Mouse (Mus musculus) midbrain, postnatal 0 days (tissue): ENCODE data around the gene 4930404N11Rik. TPM values are rescaled to one million over a fixed set of nuclear protein-coding genes. Genes with fewer than 3 reads are reported as not detected.

Source experiments
- ATAC-seq: fragments of 200-750 bp; cut with Nextera tagmentation; 2 replicates; pipeline ENCODE4 v1.8.0; 2017; ENCODE audit warnings: moderate number of reproducible peaks, mild to moderate bottlenecking, moderate TSS enrichment, moderate library complexity; ENCODE audit not compliant: low FRiP score
- DNase-seq: peaks from one replicate; pipeline ENCODE4 v3.0.0-alpha.2; 2015; ENCODE audit warnings: low spot score
- H3K27ac ChIP-seq: fragments of 300-500 bp; sonication (generic); 2 replicates; pipeline ENCODE4 v1.5.1; 2014; ENCODE audit warnings: low read depth, mild to moderate bottlenecking, low read length, mixed read lengths
- H3K27me3 ChIP-seq: fragments of 300-500 bp; sonication (generic); 2 replicates; pipeline ENCODE4 v1.6.1; 2014; ENCODE audit warnings: low read length, control low read depth, mixed read lengths; ENCODE audit not compliant: insufficient read depth
- H3K36me3 ChIP-seq: fragments of 300-500 bp; sonication (generic); 2 replicates; pipeline ENCODE4 v1.6.1; 2014; ENCODE audit warnings: low read length, control low read depth, mixed read lengths; ENCODE audit not compliant: insufficient read depth
- H3K4me1 ChIP-seq: fragments of 300-500 bp; sonication (generic); 2 replicates; pipeline ENCODE4 v1.6.1; 2014; ENCODE audit warnings: mild to moderate bottlenecking, control low read depth, antibody characterized with exemption, low read length, mixed read lengths; ENCODE audit not compliant: insufficient read depth
- H3K4me2 ChIP-seq: fragments of 300-500 bp; sonication (generic); 2 replicates; pipeline ENCODE4 v1.6.1; 2014; ENCODE audit warnings: low read depth, mild to moderate bottlenecking, low read length, mixed read lengths; ENCODE audit not compliant: poor library complexity, severe bottlenecking
- H3K4me3 ChIP-seq: fragments of 300-500 bp; sonication (generic); 2 replicates; pipeline ENCODE4 v1.5.1; 2014; ENCODE audit warnings: low read depth, mild to moderate bottlenecking, low read length, moderate library complexity
- H3K9ac ChIP-seq: fragments of 300-500 bp; sonication (generic); replicated peaks from 2 replicates; pipeline ENCODE4 v1.6.1; 2014; ENCODE audit warnings: mild to moderate bottlenecking, low read length, moderate library complexity, mixed read lengths; ENCODE audit not compliant: poor library complexity, severe bottlenecking
- H3K9me3 ChIP-seq: fragments of 300-500 bp; sonication (generic); 2 replicates; pipeline ENCODE4 v1.6.1; 2016; ENCODE audit warnings: low read length, control low read depth
- CTCF ChIP-seq: IDR thresholded peaks from 2 replicates; pipeline ENCODE4 v1.5.1; 2016; ENCODE audit warnings: antibody characterized with exemption, mild to moderate bottlenecking
- WGBS: fragments of 180-500 bp; shearing (Covaris S2); extraction: QIAGEN DNeasy Blood & Tissue Kit; methylation state at CpG from one replicate; pipeline ENCODE4 v1.1.7; 2014; 5-methylcytosine and 5-hydroxymethylcytosine counted together
- microRNA-seq: library from miRNA; unstranded; fragments of <30 nt; microRNA quantifications from one replicate; pipeline ENCODE4, GENCODE M21; 2016; ENCODE audit warnings: borderline number of aligned reads
- polyA plus RNA-seq: library from polyadenylated mRNA; unstranded; fragments of >200 nt; fragmentation: Nextera tagmentation; extraction: Ambion mirVana; gene quantifications from 2 replicates; pipeline ENCODE4 v1.2.1, GENCODE M21; 2015
- total RNA-seq: library from RNA; depleted of rRNA; stranded (reverse); fragments of >200 nt; gene quantifications from 2 replicates; pipeline ENCODE4 v1.2.3, GENCODE M21; 2014; rRNA removed

4930404N11Rik gene
- total and polyA plus RNA-seq, 2 experiments from 2014 or later = 0.47 TPM; not detected in 1

DNA sequence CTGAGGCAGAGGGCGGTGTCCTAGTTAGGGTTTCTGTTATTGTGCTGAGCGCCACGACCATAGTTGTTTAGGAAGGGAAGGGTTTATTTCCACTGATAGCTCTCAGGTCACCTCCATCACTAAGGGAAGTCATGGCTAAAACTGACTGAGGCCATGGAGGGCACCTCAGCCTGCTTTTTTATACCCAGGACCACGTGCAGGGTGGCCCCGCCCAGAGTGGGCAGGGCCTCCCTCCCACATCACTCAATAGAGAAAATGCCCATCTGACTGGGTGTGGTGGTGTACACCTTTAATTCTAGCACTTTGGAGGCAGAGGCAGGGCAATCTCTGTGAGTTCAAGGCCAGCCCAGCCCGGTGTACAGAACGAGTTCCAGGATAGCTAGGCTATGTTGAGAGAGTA lies 51.4 kb downstream of the 4930404N11Rik start:
- Histone ChIP-seq H3K4me3 (no peak overlapping the region), H3K9me3 (no peaks in the 10 kb centered on the region), H3K27ac (no peak overlapping the region), H3K36me3 (peaks cover 83% of the 10 kb centered on the region), H3K27me3 (no peaks in the 10 kb centered on the region), H3K9ac (no peak overlapping the region), H3K4me2 (no peak overlapping the region), H3K4me1 (0 out of 2 replicates have a peak, but pooled peaks cover 2% of the 10 kb centered on the region)
- no peak for ATAC-seq
- WGBS = 81% methylated on average over 7 of the region's 7 CpGs
- no peak for TF ChIP-seq CTCF
- DNase-seq = no peak

DNA sequence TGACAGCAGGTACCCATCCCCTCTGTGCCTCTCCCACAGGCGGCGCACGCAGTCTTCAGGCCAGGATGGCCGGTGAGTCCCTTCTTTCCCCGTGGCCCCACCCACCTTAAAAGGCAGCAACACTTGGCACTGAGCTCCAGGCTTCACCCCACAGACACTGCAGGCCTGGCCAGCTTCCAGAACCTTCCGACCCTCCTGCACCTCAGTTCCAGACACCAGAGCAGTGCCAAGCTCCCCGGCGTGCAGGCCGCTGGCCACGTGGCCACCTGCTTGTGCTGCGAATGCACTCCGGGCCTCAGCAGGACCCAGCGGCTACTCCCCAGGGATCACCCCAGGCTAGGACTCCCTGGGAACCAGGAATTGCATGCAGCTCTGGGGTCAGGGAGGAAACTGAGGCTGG lies 52.0 kb downstream of the 4930404N11Rik start:
- no peak overlapping the region for H3K27ac ChIP-seq
- no peaks in the 10 kb centered on the region for H3K4me1 ChIP-seq
- no peak overlapping the region for H3K9ac ChIP-seq
- no peaks in the 10 kb centered on the region for H3K27me3 ChIP-seq
- ATAC-seq (no peak), DNase-seq (no peak)
- 89% methylated on average over 13 of the region's 13 CpGs for WGBS
- TF ChIP-seq CTCF = no peak
- no peaks in the 10 kb centered on the region for H3K9me3 ChIP-seq
- H3K4me3 ChIP-seq = no peak overlapping the region
- no peak overlapping the region for H3K4me2 ChIP-seq
- H3K36me3 ChIP-seq = peaks cover 86% of the 10 kb centered on the region

Small RNAs within 50 kb of the gene (microRNA-seq; reads per million reads assigned to microRNA genes)
- gene Mir6913 = not detected

Other genes starting within 250 kb of the 4930404N11Rik start
Only the 30 nearest of the 33 such genes appear.
- gene Pias4, start 197.9 kb downstream of the 4930404N11Rik start, total RNA-seq = 31.2 and 38.0 TPM in 2 replicates
- gene Pias4, start 197.9 kb downstream of the 4930404N11Rik start, polyA plus RNA-seq = 30.1 and 31.3 TPM in 2 replicates
- gene Eef2, start 189.2 kb downstream of the 4930404N11Rik start, total RNA-seq = 2,062 and 2,304 TPM in 2 replicates
- gene Eef2, start 189.2 kb downstream of the 4930404N11Rik start, polyA plus RNA-seq = 440 and 459 TPM in 2 replicates
- gene Dapk3, start 182.8 kb downstream of the 4930404N11Rik start, total RNA-seq = 56.7 and 88.8 TPM in 2 replicates
- 59.1 and 60.9 TPM in 2 replicates for gene Dapk3, start 182.8 kb downstream of the 4930404N11Rik start, polyA plus RNA-seq
- not detected in 2 replicates for gene 4930442H23Rik, start 182.0 kb downstream of the 4930404N11Rik start, total RNA-seq
- gene 4930442H23Rik, start 182.0 kb downstream of the 4930404N11Rik start, polyA plus RNA-seq = not detected in 2 replicates
- not detected in 2 replicates for gene Nmrk2, start 163.8 kb downstream of the 4930404N11Rik start, total RNA-seq
- gene Nmrk2, start 163.8 kb downstream of the 4930404N11Rik start, polyA plus RNA-seq = 0.14 TPM in 1 of 2 replicates, not detected in the other
- 195 and 200 TPM in 2 replicates for gene Atcay, start 135.0 kb downstream of the 4930404N11Rik start, total RNA-seq
- gene Atcay, start 135.0 kb downstream of the 4930404N11Rik start, polyA plus RNA-seq = 91.4 and 94.1 TPM in 2 replicates
- 61.3 and 70.2 TPM in 2 replicates for gene Zfr2, start 132.7 kb downstream of the 4930404N11Rik start, total RNA-seq
- 24.9 and 25.3 TPM in 2 replicates for gene Zfr2, start 132.7 kb downstream of the 4930404N11Rik start, polyA plus RNA-seq
- gene Matk, start 112.9 kb downstream of the 4930404N11Rik start, total RNA-seq = 110 and 114 TPM in 2 replicates
- gene Matk, start 112.9 kb downstream of the 4930404N11Rik start, polyA plus RNA-seq = 96.9 and 108 TPM in 2 replicates
- 145 and 164 TPM in 2 replicates for gene Mrpl54, start 98.9 kb downstream of the 4930404N11Rik start, total RNA-seq
- gene Mrpl54, start 98.9 kb downstream of the 4930404N11Rik start, polyA plus RNA-seq = 162 and 179 TPM in 2 replicates
- gene Apba3, start 98.9 kb downstream of the 4930404N11Rik start, total RNA-seq = 45.0 and 64.8 TPM in 2 replicates
- 25.0 and 25.2 TPM in 2 replicates for gene Apba3, start 98.9 kb downstream of the 4930404N11Rik start, polyA plus RNA-seq
- 6.5 and 9.2 TPM in 2 replicates for gene Tjp3, start 74.2 kb downstream of the 4930404N11Rik start, total RNA-seq
- 5.1 and 6.3 TPM in 2 replicates for gene Tjp3, start 74.2 kb downstream of the 4930404N11Rik start, polyA plus RNA-seq
- 248 and 256 TPM in 2 replicates for gene Pip5k1c, start 72.9 kb downstream of the 4930404N11Rik start, total RNA-seq
- gene Pip5k1c, start 72.9 kb downstream of the 4930404N11Rik start, polyA plus RNA-seq = 125 and 129 TPM in 2 replicates
- gene Cactin, start 44.7 kb downstream of the 4930404N11Rik start, total RNA-seq = 19.5 and 22.7 TPM in 2 replicates
- 18.4 and 20.2 TPM in 2 replicates for gene Cactin, start 44.7 kb downstream of the 4930404N11Rik start, polyA plus RNA-seq
- 4.3 and 7.0 TPM in 2 replicates for gene Tbxa2r, start 37.1 kb downstream of the 4930404N11Rik start, total RNA-seq
- 3.8 and 4.7 TPM in 2 replicates for gene Tbxa2r, start 37.1 kb downstream of the 4930404N11Rik start, polyA plus RNA-seq
- 0.09 and 0.16 TPM in 2 replicates for gene Gipc3, start 22.6 kb downstream of the 4930404N11Rik start, total RNA-seq
- not detected in 2 replicates for gene Gipc3, start 22.6 kb downstream of the 4930404N11Rik start, polyA plus RNA-seq
- gene Hmg20b, start 15.3 kb downstream of the 4930404N11Rik start, total RNA-seq = 9.6 and 12.6 TPM in 2 replicates
- gene Hmg20b, start 15.3 kb downstream of the 4930404N11Rik start, polyA plus RNA-seq = 23.4 and 24.5 TPM in 2 replicates
- 31.9 and 40.6 TPM in 2 replicates for gene Mfsd12, start 8.3 kb downstream of the 4930404N11Rik start, total RNA-seq
- gene Mfsd12, start 8.3 kb downstream of the 4930404N11Rik start, polyA plus RNA-seq = 13.6 and 15.4 TPM in 2 replicates
- 92.6 and 98.3 TPM in 2 replicates for gene Fzr1, start 12.7 kb upstream of the 4930404N11Rik start, total RNA-seq
- gene Fzr1, start 12.7 kb upstream of the 4930404N11Rik start, polyA plus RNA-seq = 147 and 149 TPM in 2 replicates
- 120 and 132 TPM in 2 replicates for gene Dohh, start 18.6 kb upstream of the 4930404N11Rik start, total RNA-seq
- 95.8 and 115 TPM in 2 replicates for gene Dohh, start 18.6 kb upstream of the 4930404N11Rik start, polyA plus RNA-seq
- 0.88 and 2.7 TPM in 2 replicates for gene Gm48551, start 18.6 kb upstream of the 4930404N11Rik start, total RNA-seq
- 5.8 and 10.2 TPM in 2 replicates for gene Gm48551, start 18.6 kb upstream of the 4930404N11Rik start, polyA plus RNA-seq
- gene Gm48552, start 23.2 kb upstream of the 4930404N11Rik start, total RNA-seq = 6.6 TPM in 1 of 2 replicates, not detected in the other
- gene Gm48552, start 23.2 kb upstream of the 4930404N11Rik start, polyA plus RNA-seq = 1.6 and 3.9 TPM in 2 replicates
- gene Smim24, start 27.2 kb upstream of the 4930404N11Rik start, total RNA-seq = 1.5 and 1.7 TPM in 2 replicates
- gene Smim24, start 27.2 kb upstream of the 4930404N11Rik start, polyA plus RNA-seq = 1.1 and 2.0 TPM in 2 replicates
- gene Nfic, start 89.8 kb upstream of the 4930404N11Rik start, total RNA-seq = 16.2 and 17.4 TPM in 2 replicates
- 19.1 and 21.3 TPM in 2 replicates for gene Nfic, start 89.8 kb upstream of the 4930404N11Rik start, polyA plus RNA-seq
- gene Celf5, start 116.9 kb upstream of the 4930404N11Rik start, total RNA-seq = 142 and 206 TPM in 2 replicates
- gene Celf5, start 116.9 kb upstream of the 4930404N11Rik start, polyA plus RNA-seq = 61.5 and 74.0 TPM in 2 replicates
- gene Ncln, start 130.6 kb upstream of the 4930404N11Rik start, total RNA-seq = 83.0 and 93.1 TPM in 2 replicates
- 58.1 and 63.3 TPM in 2 replicates for gene Ncln, start 130.6 kb upstream of the 4930404N11Rik start, polyA plus RNA-seq
- gene S1pr4, start 134.3 kb upstream of the 4930404N11Rik start, total RNA-seq = 0.09 and 0.16 TPM in 2 replicates
- 0.40 and 0.41 TPM in 2 replicates for gene S1pr4, start 134.3 kb upstream of the 4930404N11Rik start, polyA plus RNA-seq
- 0.94 and 2.1 TPM in 2 replicates for gene Gna15, start 158.4 kb upstream of the 4930404N11Rik start, total RNA-seq
- gene Gna15, start 158.4 kb upstream of the 4930404N11Rik start, polyA plus RNA-seq = 1.1 and 1.2 TPM in 2 replicates
- gene Gna11, start 179.4 kb upstream of the 4930404N11Rik start, total RNA-seq = 108 and 130 TPM in 2 replicates
- gene Gna11, start 179.4 kb upstream of the 4930404N11Rik start, polyA plus RNA-seq = 107 and 108 TPM in 2 replicates
- gene Aes, start 193.7 kb upstream of the 4930404N11Rik start, total RNA-seq = 539 and 662 TPM in 2 replicates
- gene Aes, start 193.7 kb upstream of the 4930404N11Rik start, polyA plus RNA-seq = 805 and 854 TPM in 2 replicates
- gene Tle2, start 208.7 kb upstream of the 4930404N11Rik start, total RNA-seq = 31.2 and 35.6 TPM in 2 replicates
- 56.8 and 57.3 TPM in 2 replicates for gene Tle2, start 208.7 kb upstream of the 4930404N11Rik start, polyA plus RNA-seq